Mouse (Mus musculus) leukemia stem cell, adult 10-12 weeks (primary cell): ENCODE measurements around the gene Olfr638. TPM values are rescaled to one million over a fixed set of nuclear protein-coding genes. Genes with fewer than 3 reads are reported as not detected.

Source experiments
- polyA plus RNA-seq: library from polyadenylated mRNA; stranded (reverse); fragments of >175 nt; gene quantifications from 2 replicates; pipeline ENCODE4 v1.2.3, GENCODE M21; 2012; ENCODE audit warnings: low replicate concordance

Olfr638 gene
- polyA plus RNA-seq: not detected in 2 replicates

DNA sequence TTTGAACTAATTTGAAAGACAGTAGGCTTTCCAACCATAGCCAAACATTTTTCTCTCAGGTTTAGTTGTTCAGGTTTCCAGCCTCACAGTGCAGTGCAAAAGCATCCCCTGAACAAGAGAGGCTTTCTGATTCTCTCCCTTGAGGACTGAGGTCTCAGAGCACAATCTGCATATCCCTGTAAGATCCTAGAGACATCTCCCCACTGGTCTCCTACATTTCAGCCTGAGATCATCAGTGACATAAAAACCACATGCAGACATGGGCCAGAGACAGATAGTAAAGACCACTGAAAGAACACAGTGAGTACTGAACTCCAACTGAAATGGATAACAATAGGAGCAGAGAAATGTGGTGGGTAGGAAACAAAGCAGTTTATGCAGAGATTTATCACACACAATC, at the start of gene Olfr638:
Gene Olfr638 (plus strand): TSS at position 301 of the 400 bp plus-strand sequence.

DNA sequence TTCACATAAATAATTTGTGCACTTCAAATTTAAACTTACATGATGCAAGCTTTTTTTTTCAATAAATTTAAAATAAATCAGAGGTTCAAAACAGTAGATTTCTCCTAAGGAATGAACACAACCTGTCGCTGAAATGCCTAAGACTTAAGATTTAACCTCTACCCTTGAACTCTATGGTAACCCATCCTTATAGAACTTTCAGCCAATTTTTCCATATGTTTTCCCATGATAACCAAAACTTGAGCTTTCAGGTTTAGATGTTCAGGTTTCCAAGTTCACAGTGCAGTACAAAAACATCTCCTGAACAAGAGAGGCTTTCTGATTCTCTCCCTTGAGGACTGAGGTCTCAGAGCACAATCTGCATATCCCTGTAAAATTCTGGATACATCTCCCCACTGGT, 27.7 kb upstream of the Olfr638 start, which contains the start of gene Olfr635:
Gene Olfr635 (plus strand): TSS at position 301 of the 400 bp plus-strand sequence.

DNA sequence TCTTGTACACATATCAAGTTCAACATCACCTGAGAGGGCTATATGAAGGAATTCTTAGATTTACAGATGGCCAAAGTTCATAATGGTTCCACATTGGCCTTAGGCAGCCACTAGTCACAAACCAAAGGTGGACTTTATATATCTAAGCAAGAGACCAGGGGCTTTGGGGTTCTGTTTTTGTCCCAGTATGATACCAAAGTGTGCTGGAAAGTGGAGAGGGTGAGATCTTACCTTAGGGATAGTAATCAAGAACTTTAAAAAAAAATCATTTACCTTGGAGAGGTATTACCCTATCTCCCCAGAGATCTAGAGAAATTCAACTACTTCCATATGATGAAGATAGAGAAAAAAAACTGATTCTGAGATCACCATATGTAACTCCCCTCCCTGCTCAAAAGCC, 18.7 kb downstream of the Olfr638 start, which contains the start of gene Olfr639:
Gene Olfr639 (minus strand): TSS at position 101 of the 400 bp plus-strand sequence.

DNA sequence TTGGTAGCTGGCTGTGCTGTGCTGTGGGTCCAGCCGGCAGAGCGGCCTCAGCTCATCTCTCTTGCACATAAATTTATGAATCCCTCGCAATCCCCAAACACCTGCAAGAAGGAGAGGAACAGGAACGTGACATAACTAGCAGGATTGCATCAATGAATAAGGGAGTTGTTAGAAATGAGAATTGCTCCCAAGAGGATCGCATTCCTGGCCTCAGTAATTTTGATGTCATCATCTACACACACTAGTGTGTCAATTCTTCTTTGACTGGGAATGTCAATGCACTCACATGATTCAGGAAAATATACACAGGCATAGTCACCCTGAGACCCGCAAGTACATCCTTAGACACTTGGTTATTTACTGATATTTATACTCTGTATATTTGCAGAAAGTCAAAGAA, 26.9 kb downstream of the Olfr638 start, which contains the start of gene Olfr640:
Gene Olfr640 (minus strand): TSS at position 101 of the 400 bp plus-strand sequence.

DNA sequence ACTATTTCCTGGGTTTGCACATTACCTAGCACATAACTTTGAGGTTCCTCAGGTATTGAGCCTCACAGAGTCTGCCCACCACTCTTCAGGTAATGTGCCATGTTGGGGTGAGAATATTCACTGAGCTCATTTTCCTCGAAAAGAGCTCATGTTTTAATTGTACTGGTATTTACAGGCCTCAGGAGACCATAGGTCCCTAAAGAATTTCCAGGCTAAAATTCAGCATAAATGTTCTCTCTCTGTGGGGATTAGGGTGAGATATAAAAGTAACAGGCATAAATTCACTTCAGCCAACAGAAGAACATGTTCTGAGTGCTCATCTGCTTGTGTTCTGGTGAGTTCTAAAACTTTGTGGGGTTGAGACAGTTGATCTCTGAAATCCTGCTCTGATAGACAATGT, 36.6 kb downstream of the Olfr638 start, which contains the start of gene Olfr641:
Gene Olfr641 (plus strand): TSS at position 301 of the 400 bp plus-strand sequence.

DNA sequence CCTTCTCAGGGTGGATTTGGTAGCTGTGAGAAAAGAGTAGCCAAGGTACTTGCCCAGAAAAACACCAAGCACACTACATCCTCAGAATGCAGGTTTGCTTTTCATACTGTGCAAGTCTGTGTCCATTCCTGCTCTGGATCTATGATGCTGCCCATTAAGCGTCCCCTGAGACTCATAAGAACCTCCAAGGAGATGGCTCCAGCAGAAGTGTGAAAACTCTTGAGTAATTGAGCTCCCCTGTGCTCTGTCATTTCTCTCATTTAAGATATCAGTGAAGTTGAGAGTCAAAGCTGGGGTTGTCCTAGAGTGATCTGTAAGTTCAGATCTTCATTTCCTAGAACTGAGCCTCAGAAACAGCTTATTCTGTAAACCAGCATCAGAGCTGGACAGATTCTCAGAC, 54.0 kb downstream of the Olfr638 start, which contains the start of gene Olfr642:
Gene Olfr642 (minus strand): TSS at position 101 of the 400 bp plus-strand sequence.

Other genes starting within 250 kb of the Olfr638 start
- gene Olfr630, start 241.4 kb upstream of the Olfr638 start, polyA plus RNA-seq: not detected in 2 replicates
- gene Olfr69, start 227.2 kb upstream of the Olfr638 start, polyA plus RNA-seq: not detected in 2 replicates
- not detected in 2 replicates for gene Olfr68, start 219.0 kb upstream of the Olfr638 start, polyA plus RNA-seq
- not detected in 2 replicates for gene Olfr67, start 206.9 kb upstream of the Olfr638 start, polyA plus RNA-seq
- 68.2 and 1,476 TPM in 2 replicates for gene Hbb-bt, start 184.8 kb upstream of the Olfr638 start, polyA plus RNA-seq
- gene Hbb-bs, start 170.7 kb upstream of the Olfr638 start, polyA plus RNA-seq: 16,372 and 30,425 TPM in 2 replicates
- gene Hbb-bh2, start 158.2 kb upstream of the Olfr638 start, polyA plus RNA-seq: not detected in 2 replicates
- not detected in 2 replicates for gene Hbb-bh1, start 155.6 kb upstream of the Olfr638 start, polyA plus RNA-seq
- not detected in 2 replicates for gene Hbb-y, start 145.5 kb upstream of the Olfr638 start, polyA plus RNA-seq
- not detected in 2 replicates for gene Olfr66, start 112.5 kb upstream of the Olfr638 start, polyA plus RNA-seq
- gene Olfr64, start 104.3 kb upstream of the Olfr638 start, polyA plus RNA-seq: not detected in 2 replicates
- not detected in 2 replicates for gene Olfr65, start 95.3 kb upstream of the Olfr638 start, polyA plus RNA-seq
- 0.38 TPM in 1 of 2 replicates, not detected in the other for gene Olfr631, start 69.9 kb upstream of the Olfr638 start, polyA plus RNA-seq
- not detected in 2 replicates for gene Olfr632, start 64.4 kb upstream of the Olfr638 start, polyA plus RNA-seq
- gene Olfr633, start 54.3 kb upstream of the Olfr638 start, polyA plus RNA-seq: not detected in 2 replicates
- gene Olfr635, start 27.6 kb upstream of the Olfr638 start, polyA plus RNA-seq: not detected in 2 replicates
- 0.02 TPM in 1 of 2 replicates, not detected in the other for gene Olfr639, start 18.6 kb downstream of the Olfr638 start, polyA plus RNA-seq
- 0.08 TPM in 1 of 2 replicates, not detected in the other for gene Olfr640, start 26.8 kb downstream of the Olfr638 start, polyA plus RNA-seq
- gene Olfr641, start 36.7 kb downstream of the Olfr638 start, polyA plus RNA-seq: not detected in 2 replicates
- gene Olfr642, start 53.9 kb downstream of the Olfr638 start, polyA plus RNA-seq: not detected in 2 replicates
- gene 4930516K23Rik, start 62.7 kb downstream of the Olfr638 start, polyA plus RNA-seq: not detected in 2 replicates
- gene Olfr644, start 73.1 kb downstream of the Olfr638 start, polyA plus RNA-seq: not detected in 2 replicates
- not detected in 2 replicates for gene Olfr645, start 86.7 kb downstream of the Olfr638 start, polyA plus RNA-seq
- gene Olfr646, start 106.1 kb downstream of the Olfr638 start, polyA plus RNA-seq: not detected in 2 replicates
- gene Ubqln5, start 131.1 kb downstream of the Olfr638 start, polyA plus RNA-seq: not detected in 2 replicates
- not detected in 2 replicates for gene Olfr643, start 138.7 kb downstream of the Olfr638 start, polyA plus RNA-seq
- gene Ubqln3, start 144.5 kb downstream of the Olfr638 start, polyA plus RNA-seq: not detected in 2 replicates
- gene Ubqlnl, start 151.8 kb downstream of the Olfr638 start, polyA plus RNA-seq: not detected in 2 replicates
- gene Olfm5, start 166.1 kb downstream of the Olfr638 start, polyA plus RNA-seq: not detected in 2 replicates
- not detected in 2 replicates for gene Olfr648, start 184.6 kb downstream of the Olfr638 start, polyA plus RNA-seq
- gene Olfr649, start 197.2 kb downstream of the Olfr638 start, polyA plus RNA-seq: not detected in 2 replicates
- gene Trim6, start 220.0 kb downstream of the Olfr638 start, polyA plus RNA-seq: not detected in 2 replicates
- gene Trim34a, start 245.7 kb downstream of the Olfr638 start, polyA plus RNA-seq: 0.09 TPM in 1 of 2 replicates, not detected in the other